Mouse (Mus musculus) bone marrow macrophage, adult 2 months (primary cell): Measurements from ENCODE around the gene Hivep3.

Source experiments
- CTCF ChIP-seq: IDR thresholded peaks from 2 replicates; pipeline ENCODE4 v1.5.1; 2012; ENCODE audit warnings: low read depth, mild to moderate bottlenecking, low read length, moderate library complexity
- POLR2A ChIP-seq: IDR thresholded peaks from 2 replicates; pipeline ENCODE4 v1.6.1; 2012; ENCODE audit warnings: mild to moderate bottlenecking, low read depth, low read length, borderline replicate concordance

DNA sequence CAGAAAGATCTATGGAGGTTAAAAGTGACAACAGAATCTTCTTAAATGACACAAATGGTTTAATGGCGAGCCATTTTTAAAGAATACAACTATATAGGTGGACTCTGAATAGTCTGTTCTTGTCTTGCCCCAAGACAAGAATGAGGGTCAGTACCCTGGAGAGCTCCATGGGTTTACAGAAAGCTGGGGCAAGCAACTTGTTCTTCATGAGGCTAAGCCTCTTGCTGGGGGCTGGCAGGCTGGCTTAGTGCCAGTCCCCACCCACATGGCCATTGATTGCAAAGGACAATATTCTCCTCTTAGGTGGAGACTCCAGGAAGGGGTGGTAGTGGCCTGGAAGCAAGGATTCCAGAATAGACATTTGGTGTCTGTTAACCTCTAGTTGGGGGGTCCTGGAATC is 170.2 kb downstream of the Hivep3 start:
- no peak for TF ChIP-seq CTCF
- no peak for TF ChIP-seq POLR2A
